Mouse (Mus musculus): Measurements from ENCODE around the gene Pef1. TPM values are rescaled to one million over a fixed set of nuclear protein-coding genes. Genes with fewer than 3 reads are reported as not detected.

Pef1 gene
- polyA plus RNA-seq, 1 experiment, result 118 TPM

GRCm38 (mm10) chr4:130168280-130169183 lies 66.2 kb downstream of the Pef1 start:
- peak; percentile 85 for DNase-seq
- 29% methylated on average over 16 of the region's 16 CpGs for WGBS
- peak; percentile 39; the same call in 1 of the 2 replicates for TF ChIP-seq POLR2A (IDR thresholded peaks at IDR 0.05; ENCODE audit: borderline replicate concordance, extremely low read depth, low read depth, low read length)
- no peak for TF ChIP-seq CTCF (IDR thresholded peaks at IDR 0.05; ENCODE audit: insufficient read depth, low read length)
- H3K4me1 ChIP-seq (ENCODE audit: control insufficient read depth, insufficient read depth, low read length), result peaks cover 43% of the 10 kb centered on the region
- H3K4me3 ChIP-seq (replicated peaks; ENCODE audit: extremely low read depth, low read depth, low read length), result peak overlapping the region; percentile 18

- WGBS, result 84% methylated on average over 16 of the region's 16 CpGs
- H3K4me1 ChIP-seq (ENCODE audit: control insufficient read depth, insufficient read depth, low read length), result peaks cover 43% of the 10 kb centered on the region
- no peak for DNase-seq
- H3K4me3 ChIP-seq (replicated peaks; ENCODE audit: extremely low read depth, low read depth, low read length), result no peak overlapping the region
- no peak for TF ChIP-seq POLR2A (IDR thresholded peaks at IDR 0.05; ENCODE audit: borderline replicate concordance, extremely low read depth, low read depth, low read length)
- TF ChIP-seq CTCF (IDR thresholded peaks at IDR 0.05; ENCODE audit: insufficient read depth, low read length), result no peak
Observed at GRCm38 (mm10) chr4:130169411-130169971, 67.1 kb downstream of the Pef1 start.

GRCm38 (mm10) chr4:130170362-130170761 lies 68.0 kb downstream of the Pef1 start:
- WGBS, result 42% methylated on average over 4 of the region's 4 CpGs
- no peak for TF ChIP-seq CTCF (IDR thresholded peaks at IDR 0.05; ENCODE audit: insufficient read depth, low read length)
- no peak for TF ChIP-seq POLR2A (IDR thresholded peaks at IDR 0.05; ENCODE audit: borderline replicate concordance, extremely low read depth, low read depth, low read length)
- DNase-seq, result no peak
- Histone ChIP-seq H3K4me1 (ENCODE audit: control insufficient read depth, insufficient read depth, low read length) (peaks cover 46% of the 10 kb centered on the region), H3K4me3 (replicated peaks; ENCODE audit: extremely low read depth, low read depth, low read length) (no peak overlapping the region)

GRCm38 (mm10) chr4:130171951-130172765 lies 69.8 kb downstream of the Pef1 start:
- TF ChIP-seq CTCF (IDR thresholded peaks at IDR 0.05; ENCODE audit: insufficient read depth, low read length) (no peak), POLR2A (IDR thresholded peaks at IDR 0.05; ENCODE audit: borderline replicate concordance, extremely low read depth, low read depth, low read length) (no peak)
- 25% methylated on average over 11 of the region's 11 CpGs for WGBS
- DNase-seq, result peak; percentile 56
- Histone ChIP-seq H3K4me1 (ENCODE audit: control insufficient read depth, insufficient read depth, low read length) (peaks cover 54% of the 10 kb centered on the region), H3K4me3 (replicated peaks; ENCODE audit: extremely low read depth, low read depth, low read length) (peak overlapping the region; percentile 38)

GRCm38 (mm10) chr4:130173060-130173822 lies 70.9 kb downstream of the Pef1 start:
- 51% methylated on average over 11 of the region's 11 CpGs for WGBS
- Histone ChIP-seq H3K4me3 (replicated peaks; ENCODE audit: extremely low read depth, low read depth, low read length) (peak overlapping the region; percentile 64), H3K4me1 (ENCODE audit: control insufficient read depth, insufficient read depth, low read length) (peaks cover 53% of the 10 kb centered on the region)
- no peak for TF ChIP-seq CTCF (IDR thresholded peaks at IDR 0.05; ENCODE audit: insufficient read depth, low read length)
- DNase-seq, result no peak

- WGBS, result 45% methylated on average over 19 of the region's 19 CpGs
- peak; percentile 54 for DNase-seq
Observed at GRCm38 (mm10) chr4:130173911-130174311, 71.6 kb downstream of the Pef1 start.

GRCm38 (mm10) chr4:130174335-130175031 lies 72.1 kb downstream of the Pef1 start:
- TF ChIP-seq CTCF (IDR thresholded peaks at IDR 0.05; ENCODE audit: insufficient read depth, low read length) (no peak), POLR2A (IDR thresholded peaks at IDR 0.05; ENCODE audit: borderline replicate concordance, extremely low read depth, low read depth, low read length) (peak; percentile 72)
- peak; percentile 87 for DNase-seq
- Histone ChIP-seq H3K4me3 (replicated peaks; ENCODE audit: extremely low read depth, low read depth, low read length) (peak overlapping the region; percentile 64), H3K4me1 (ENCODE audit: control insufficient read depth, insufficient read depth, low read length) (peaks cover 45% of the 10 kb centered on the region)
- WGBS, result 3% methylated on average over 25 of the region's 25 CpGs

More at GRCm38 (mm10) chr4:130173911-130174311, 71.6 kb downstream of the Pef1 start:
- H3K4me1 ChIP-seq (ENCODE audit: control insufficient read depth, insufficient read depth, low read length), result peaks cover 48% of the 10 kb centered on the region
- no peak for TF ChIP-seq CTCF (IDR thresholded peaks at IDR 0.05; ENCODE audit: insufficient read depth, low read length)
- TF ChIP-seq POLR2A (IDR thresholded peaks at IDR 0.05; ENCODE audit: borderline replicate concordance, extremely low read depth, low read depth, low read length), result 0 out of 2 replicates have a peak, but pooled peaks have one; percentile 6
- H3K4me3 ChIP-seq (replicated peaks; ENCODE audit: extremely low read depth, low read depth, low read length), result peak overlapping the region; percentile 64

- H3K4me3 ChIP-seq (replicated peaks; ENCODE audit: extremely low read depth, low read depth, low read length), result peak within 1 kb of the TSS; percentile 64
- peak; percentile 50 for DNase-seq
- 5% methylated on average over 14 of the region's 14 CpGs for WGBS
- TF ChIP-seq POLR2A (IDR thresholded peaks at IDR 0.05; ENCODE audit: borderline replicate concordance, extremely low read depth, low read depth, low read length), result no peak
- TF ChIP-seq CTCF (IDR thresholded peaks at IDR 0.05; ENCODE audit: insufficient read depth, low read length), result no peak
- peaks cover 45% of the 10 kb centered on the region for H3K4me1 ChIP-seq (ENCODE audit: control insufficient read depth, insufficient read depth, low read length)
Observed at GRCm38 (mm10) chr4:130175072-130175711, 72.8 kb downstream of the Pef1 start, which contains the start of gene Tinagl1. TSS of gene Tinagl1 (minus strand) at chr4:130175122.

Data from lung, adult 2 months (tissue).